Mouse (Mus musculus): ENCODE measurements around the gene Paf1. TPM values are rescaled to one million over a fixed set of nuclear protein-coding genes. Genes with fewer than 3 reads are reported as not detected.

Gene Paf1
- 87.6 and 89.7 TPM in 2 replicates for polyA plus RNA-seq (2015; fragmentation: Nextera tagmentation; extraction: Ambion mirVana)

DNA sequence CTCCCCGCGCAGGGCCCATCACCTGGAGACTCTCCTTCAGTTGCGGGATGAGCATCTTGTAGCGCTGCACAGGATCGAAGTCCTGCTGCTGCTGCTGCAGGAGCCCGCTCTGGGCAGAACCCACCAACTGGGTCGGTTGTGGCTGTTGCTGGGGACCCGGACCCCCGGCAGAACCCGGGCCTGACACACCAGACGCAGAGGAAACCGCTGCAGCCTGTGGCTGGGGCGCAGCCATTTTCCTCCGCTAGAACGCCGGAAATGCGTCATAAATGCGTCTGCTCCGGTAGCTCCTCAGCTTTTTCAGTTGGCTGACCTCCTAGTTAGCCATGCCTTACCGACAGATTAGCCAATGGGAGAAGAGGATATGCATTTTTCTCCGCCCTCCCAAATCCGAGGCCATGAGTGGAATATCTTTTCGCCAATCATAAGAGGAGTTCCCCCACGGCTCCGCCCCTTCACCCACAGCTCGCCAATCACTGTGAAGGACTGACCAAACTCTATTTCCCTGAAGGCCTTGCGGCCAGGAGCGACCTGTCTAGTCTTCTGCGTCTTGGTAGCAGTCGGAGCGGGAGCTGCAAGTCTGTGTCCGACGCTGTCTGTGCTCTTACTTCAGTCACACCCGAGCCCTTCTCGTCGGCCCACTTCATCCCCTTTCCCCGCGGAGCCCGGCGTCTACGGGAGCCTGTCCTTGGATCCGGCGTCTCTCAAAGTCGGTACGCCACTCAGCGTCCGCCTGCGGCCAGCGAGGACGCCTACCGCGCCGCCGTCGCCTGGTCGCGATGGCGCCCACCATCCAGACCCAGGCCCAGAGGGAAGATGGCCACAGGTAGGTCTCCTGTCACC, at the start of gene Paf1, which contains the start of gene Med29:
TSS of gene Paf1 (plus strand) at position 523 of the 843 bp plus-strand sequence.
TSS of gene Med29 (minus strand) at position 280 of the 843 bp plus-strand sequence.
- Histone ChIP-seq H3K9me3 (ENCODE audit: control insufficient read depth, low read length) (no peaks in the 10 kb centered on the region), H3K4me2 (ENCODE audit: low read depth, low read length) (peak within 1 kb of the TSS; percentile 86), H3K36me3 (ENCODE audit: control insufficient read depth, insufficient read depth, low read length) (peaks cover 30% of the 10 kb centered on the region), H3K27me3 (ENCODE audit: control insufficient read depth, insufficient read depth, low read depth, low read length) (no peaks in the 10 kb centered on the region), H3K4me3 (ENCODE audit: low read length) (peak within 1 kb of the TSS; percentile 61), H3K9ac (ENCODE audit: low read length) (peak within 1 kb of the TSS; percentile 84), H3K27ac (ENCODE audit: low read length) (peak within 1 kb of the TSS; percentile 67), H3K4me1 (replicated peaks; ENCODE audit: control insufficient read depth, insufficient read depth, low read length) (peaks cover 12% of the 10 kb centered on the region)
- peak; percentile 97 for ATAC-seq (ENCODE audit: low read depth)
- WGBS, result under 1% methylated on average over 58 of the region's 58 CpGs

DNA sequence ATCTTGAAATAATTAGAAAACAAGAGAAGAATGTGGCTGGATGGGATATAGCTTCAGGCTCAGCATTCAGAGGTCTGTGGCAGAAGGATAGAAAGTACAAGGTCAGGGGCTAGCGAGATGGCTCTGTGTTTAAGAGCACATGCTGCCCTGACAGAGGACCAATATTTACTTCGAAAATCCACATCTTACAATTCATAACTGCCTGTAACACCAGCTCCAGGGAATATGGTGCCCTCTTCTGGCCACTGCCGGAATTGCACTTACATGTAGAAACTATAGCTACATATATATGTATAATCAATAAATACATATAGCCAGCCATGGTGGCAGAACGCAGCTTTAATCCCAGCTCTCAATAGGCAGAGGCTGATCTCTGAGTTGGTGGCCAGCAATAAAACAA, 48.1 kb upstream of the Paf1 start:
- no peaks in the 10 kb centered on the region for H3K36me3 ChIP-seq (ENCODE audit: control insufficient read depth, insufficient read depth, low read length)
- no peaks in the 10 kb centered on the region for H3K27me3 ChIP-seq (ENCODE audit: control insufficient read depth, insufficient read depth, low read depth, low read length)
- no peak overlapping the region for H3K9ac ChIP-seq (ENCODE audit: low read length)
- H3K9me3 ChIP-seq (ENCODE audit: control insufficient read depth, low read length), result no peaks in the 10 kb centered on the region
- WGBS, result 2% methylated on average over 4 of the region's 4 CpGs
- peaks cover 2% of the 10 kb centered on the region for H3K4me1 ChIP-seq (replicated peaks; ENCODE audit: control insufficient read depth, insufficient read depth, low read length)
- no peak overlapping the region for H3K4me3 ChIP-seq (ENCODE audit: low read length)
- ATAC-seq (ENCODE audit: low read depth), result no peak
- H3K4me2 ChIP-seq (ENCODE audit: low read depth, low read length), result no peak overlapping the region
- H3K27ac ChIP-seq (ENCODE audit: low read length), result no peak overlapping the region

DNA sequence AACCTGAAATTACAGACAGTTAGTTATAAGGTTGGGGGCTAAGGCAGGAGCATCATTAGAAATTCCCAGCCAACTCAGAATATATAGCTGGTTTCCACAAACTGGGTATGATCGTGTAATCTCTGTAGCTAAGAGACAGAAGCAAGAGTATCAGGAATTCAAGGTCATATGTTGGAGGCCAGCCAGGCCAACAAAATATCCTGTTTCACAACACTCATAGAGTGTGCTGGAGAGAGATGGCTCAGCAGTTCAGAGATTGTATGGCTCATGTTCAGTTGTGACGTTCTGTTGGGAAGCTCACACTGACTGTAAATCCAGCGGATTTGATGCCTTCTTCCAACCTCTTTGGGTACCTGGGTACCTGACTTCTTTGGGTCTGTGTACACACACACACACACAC, 45.0 kb upstream of the Paf1 start:
- Histone ChIP-seq H3K36me3 (ENCODE audit: control insufficient read depth, insufficient read depth, low read length) (peaks cover 3% of the 10 kb centered on the region; the same call in 1 of the 2 replicates), H3K27me3 (ENCODE audit: control insufficient read depth, insufficient read depth, low read depth, low read length) (no peaks in the 10 kb centered on the region), H3K27ac (ENCODE audit: low read length) (no peak overlapping the region), H3K4me1 (replicated peaks; ENCODE audit: control insufficient read depth, insufficient read depth, low read length) (peaks cover 15% of the 10 kb centered on the region), H3K9me3 (ENCODE audit: control insufficient read depth, low read length) (no peaks in the 10 kb centered on the region), H3K4me3 (ENCODE audit: low read length) (no peak overlapping the region), H3K9ac (ENCODE audit: low read length) (no peak overlapping the region), H3K4me2 (ENCODE audit: low read depth, low read length) (no peak overlapping the region)
- 51% methylated on average over 3 of the region's 3 CpGs for WGBS
- no peak for ATAC-seq (ENCODE audit: low read depth)

DNA sequence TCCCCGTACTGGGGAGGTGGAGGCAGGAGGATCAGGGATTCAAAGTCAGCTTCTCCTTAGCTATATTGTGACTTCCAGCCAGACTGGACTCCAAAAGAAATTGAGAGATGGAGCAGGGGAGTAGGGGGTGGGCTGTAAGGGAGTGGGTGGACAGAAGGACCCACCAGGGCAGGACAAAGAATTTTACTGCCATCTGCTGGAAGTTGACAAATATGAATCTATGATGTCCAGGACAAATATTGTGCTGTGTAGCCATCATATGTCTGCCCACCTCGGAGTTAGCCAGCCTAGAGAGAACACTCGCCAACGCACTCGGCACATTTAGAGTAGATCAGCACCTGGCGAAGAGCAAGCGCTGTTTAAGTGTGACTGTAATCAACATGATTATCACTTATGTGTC, 44.1 kb upstream of the Paf1 start:
- Histone ChIP-seq H3K36me3 (ENCODE audit: control insufficient read depth, insufficient read depth, low read length) (peaks cover 10% of the 10 kb centered on the region), H3K4me1 (replicated peaks; ENCODE audit: control insufficient read depth, insufficient read depth, low read length) (peaks cover 15% of the 10 kb centered on the region), H3K27me3 (ENCODE audit: control insufficient read depth, insufficient read depth, low read depth, low read length) (no peaks in the 10 kb centered on the region), H3K4me2 (ENCODE audit: low read depth, low read length) (no peak overlapping the region), H3K27ac (ENCODE audit: low read length) (no peak overlapping the region), H3K9ac (ENCODE audit: low read length) (no peak overlapping the region), H3K4me3 (ENCODE audit: low read length) (no peak overlapping the region), H3K9me3 (ENCODE audit: control insufficient read depth, low read length) (no peaks in the 10 kb centered on the region)
- 74% methylated on average over 7 of the region's 7 CpGs for WGBS
- ATAC-seq (ENCODE audit: low read depth), result no peak

DNA sequence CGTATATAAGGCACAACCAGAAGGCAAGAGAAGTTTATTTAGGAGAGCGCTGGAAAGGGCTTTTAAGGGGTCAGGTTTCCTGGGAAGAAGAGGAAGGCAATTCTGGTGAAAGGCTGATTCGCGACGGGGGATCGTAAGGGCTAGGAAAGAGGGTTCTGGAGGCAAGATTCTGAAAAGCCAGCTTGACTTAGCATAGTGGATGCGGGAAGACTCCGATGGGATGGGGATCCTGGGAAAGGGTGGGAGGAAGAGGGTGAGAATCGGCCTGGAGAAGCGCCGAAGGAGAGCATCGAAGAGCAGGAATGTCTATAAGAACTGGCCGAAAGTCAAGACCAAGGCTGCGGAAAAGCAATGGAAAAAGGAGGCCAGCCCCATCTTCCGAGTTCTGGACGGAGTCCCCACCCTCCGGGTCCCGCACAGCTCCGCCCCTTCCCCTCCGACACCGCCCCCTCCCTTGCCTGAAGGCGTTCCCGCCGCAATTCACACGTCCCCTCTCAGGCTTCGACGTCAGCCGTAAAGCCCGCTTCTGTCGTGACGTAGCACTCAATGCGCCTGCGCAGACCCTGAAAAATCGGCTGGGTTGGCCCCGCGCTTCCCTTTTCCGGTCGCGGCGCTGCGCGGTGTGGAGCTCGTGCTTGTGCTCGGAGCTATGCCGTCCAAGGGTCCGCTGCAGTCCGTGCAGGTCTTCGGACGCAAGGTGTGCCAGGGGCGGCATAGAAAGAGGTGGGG, 42.4 kb upstream of the Paf1 start, which contains the start of gene Rps16:
TSS of gene Rps16 (plus strand) at position 498 of the 729 bp plus-strand sequence.
- Histone ChIP-seq H3K27me3 (ENCODE audit: control insufficient read depth, insufficient read depth, low read depth, low read length) (no peaks in the 10 kb centered on the region), H3K4me2 (ENCODE audit: low read depth, low read length) (peak within 1 kb of the TSS; percentile 90), H3K27ac (ENCODE audit: low read length) (peak within 1 kb of the TSS; percentile 91), H3K36me3 (ENCODE audit: control insufficient read depth, insufficient read depth, low read length) (peaks cover 22% of the 10 kb centered on the region), H3K4me1 (replicated peaks; ENCODE audit: control insufficient read depth, insufficient read depth, low read length) (peaks cover 15% of the 10 kb centered on the region), H3K9me3 (ENCODE audit: control insufficient read depth, low read length) (no peaks in the 10 kb centered on the region), H3K4me3 (ENCODE audit: low read length) (peak within 1 kb of the TSS; percentile 90), H3K9ac (ENCODE audit: low read length) (peak within 1 kb of the TSS; percentile 99)
- ATAC-seq (ENCODE audit: low read depth), result peak; percentile 96
- WGBS, result under 1% methylated on average over 47 of the region's 50 CpGs

DNA sequence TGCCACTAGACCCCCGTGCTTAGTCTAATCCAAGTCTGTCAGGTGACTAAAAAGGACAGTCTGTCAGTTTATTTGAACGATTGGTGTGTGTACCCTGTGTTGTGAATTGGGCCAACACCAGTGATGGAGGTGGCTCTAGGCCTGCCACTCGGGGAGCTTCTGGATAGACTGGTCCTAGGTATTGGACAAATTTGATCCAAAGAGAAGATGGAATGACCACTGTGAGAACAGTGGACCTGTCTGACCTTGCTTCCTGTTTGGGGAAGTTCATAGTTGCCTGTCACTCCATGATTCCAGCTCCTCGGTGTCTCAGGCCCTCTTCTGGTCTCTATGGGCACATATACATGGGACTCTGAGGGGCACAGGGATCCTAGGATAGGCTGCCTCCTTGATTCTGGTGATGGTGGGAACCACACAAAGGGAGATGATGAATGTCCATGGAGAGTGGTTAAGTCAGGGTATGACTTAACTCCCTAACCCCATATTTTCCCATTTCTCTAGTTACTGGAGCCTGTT, 41.0 kb upstream of the Paf1 start:
- WGBS, result 25% methylated on average over 4 of the region's 4 CpGs
- Histone ChIP-seq H3K27me3 (ENCODE audit: control insufficient read depth, insufficient read depth, low read depth, low read length) (no peaks in the 10 kb centered on the region), H3K4me3 (ENCODE audit: low read length) (peak overlapping the region; percentile 90), H3K27ac (ENCODE audit: low read length) (0 out of 2 replicates have a peak overlapping the region, but pooled peaks have one; percentile 66), H3K9ac (ENCODE audit: low read length) (peak overlapping the region; percentile 99), H3K4me2 (ENCODE audit: low read depth, low read length) (peak overlapping the region; percentile 90), H3K4me1 (replicated peaks; ENCODE audit: control insufficient read depth, insufficient read depth, low read length) (peaks cover 17% of the 10 kb centered on the region), H3K9me3 (ENCODE audit: control insufficient read depth, low read length) (no peaks in the 10 kb centered on the region), H3K36me3 (ENCODE audit: control insufficient read depth, insufficient read depth, low read length) (peaks cover 22% of the 10 kb centered on the region)
- no peak for ATAC-seq (ENCODE audit: low read depth)

DNA sequence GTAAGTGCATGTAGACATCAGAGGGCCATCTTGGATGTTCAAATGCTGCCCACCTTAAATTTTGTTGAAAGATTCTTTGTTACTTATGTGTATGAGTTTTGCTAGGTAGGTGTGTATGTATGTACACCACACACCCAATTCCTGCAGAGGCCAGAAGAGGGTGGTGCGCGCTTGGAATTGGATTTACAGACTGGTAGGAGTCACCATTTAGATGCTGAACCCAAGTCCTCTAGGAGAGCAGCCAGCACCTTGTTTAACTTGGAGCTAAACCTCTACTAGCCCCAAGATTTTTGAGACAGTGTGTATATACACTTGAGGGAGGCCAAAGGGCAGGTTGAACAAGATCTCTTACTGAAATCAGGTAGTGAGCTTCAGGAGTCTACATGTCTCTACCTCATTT, 39.5 kb upstream of the Paf1 start:
- H3K4me2 ChIP-seq (ENCODE audit: low read depth, low read length), result no peak overlapping the region
- ATAC-seq (ENCODE audit: low read depth), result no peak
- no peaks in the 10 kb centered on the region for H3K9me3 ChIP-seq (ENCODE audit: control insufficient read depth, low read length)
- H3K36me3 ChIP-seq (ENCODE audit: control insufficient read depth, insufficient read depth, low read length), result peaks cover 22% of the 10 kb centered on the region
- H3K9ac ChIP-seq (ENCODE audit: low read length), result no peak overlapping the region
- no peak overlapping the region for H3K4me3 ChIP-seq (ENCODE audit: low read length)
- H3K27ac ChIP-seq (ENCODE audit: low read length), result no peak overlapping the region
- peaks cover 33% of the 10 kb centered on the region for H3K4me1 ChIP-seq (replicated peaks; ENCODE audit: control insufficient read depth, insufficient read depth, low read length)
- 95% methylated on average over 2 of the region's 2 CpGs for WGBS
- H3K27me3 ChIP-seq (ENCODE audit: control insufficient read depth, insufficient read depth, low read depth, low read length), result no peaks in the 10 kb centered on the region

DNA sequence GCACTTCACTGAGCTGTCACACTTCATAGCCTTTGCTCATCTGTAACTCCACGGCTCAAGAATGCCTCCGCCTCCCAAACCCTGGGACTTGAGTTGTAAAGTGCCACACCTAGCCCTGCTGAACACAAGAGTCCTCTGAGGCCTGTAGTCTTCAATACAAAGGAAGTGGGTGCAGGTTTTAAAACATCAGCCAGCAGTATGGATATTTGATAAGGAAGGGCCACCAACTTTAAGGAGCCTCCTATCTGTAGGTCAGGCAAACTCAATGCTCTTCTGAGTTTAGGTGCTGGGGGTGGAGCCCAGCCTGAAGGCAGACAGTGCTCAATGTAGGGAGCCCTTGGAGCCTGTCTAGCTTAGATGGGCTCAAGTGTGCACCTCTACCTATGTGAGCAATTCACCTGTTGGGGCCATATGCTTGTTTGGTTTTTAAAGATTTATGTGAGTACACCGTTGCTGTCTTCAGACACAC, 38.6 kb upstream of the Paf1 start:
- WGBS, result 79% methylated on average over 3 of the region's 3 CpGs

DNA sequence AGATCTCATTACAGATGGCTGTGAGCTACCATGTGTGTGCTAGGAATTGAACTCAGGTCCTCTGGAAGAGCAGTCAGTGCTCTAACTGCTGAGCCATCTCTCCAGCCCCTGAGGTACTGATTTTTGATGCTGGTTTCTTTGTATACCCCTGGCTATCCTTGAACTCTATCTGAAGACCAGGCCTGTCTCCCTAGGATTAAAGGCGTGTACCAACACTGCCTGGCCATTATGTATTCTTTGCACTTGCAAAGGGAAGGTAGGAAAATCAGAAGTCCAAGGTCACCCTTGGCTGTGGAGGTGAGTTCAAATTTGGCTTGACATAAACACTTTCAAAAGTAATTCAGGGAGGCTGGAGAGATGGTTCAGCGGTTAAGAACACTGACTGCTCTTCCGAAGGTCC, 38.2 kb upstream of the Paf1 start:
- H3K27ac ChIP-seq (ENCODE audit: low read length), result no peak overlapping the region
- no peaks in the 10 kb centered on the region for H3K9me3 ChIP-seq (ENCODE audit: control insufficient read depth, low read length)
- no peak for ATAC-seq (ENCODE audit: low read depth)
- H3K9ac ChIP-seq (ENCODE audit: low read length), result no peak overlapping the region
- no peak overlapping the region for H3K4me3 ChIP-seq (ENCODE audit: low read length)
- WGBS, result 94% methylated on average over 3 of the region's 3 CpGs
- peaks cover 39% of the 10 kb centered on the region for H3K4me1 ChIP-seq (replicated peaks; ENCODE audit: control insufficient read depth, insufficient read depth, low read length)
- H3K36me3 ChIP-seq (ENCODE audit: control insufficient read depth, insufficient read depth, low read length), result peaks cover 27% of the 10 kb centered on the region
- no peak overlapping the region for H3K4me2 ChIP-seq (ENCODE audit: low read depth, low read length)
- H3K27me3 ChIP-seq (ENCODE audit: control insufficient read depth, insufficient read depth, low read depth, low read length), result no peaks in the 10 kb centered on the region

More for the DNA sequence above, 38.6 kb upstream of the Paf1 start:
- H3K27me3 ChIP-seq (ENCODE audit: control insufficient read depth, insufficient read depth, low read depth, low read length), result no peaks in the 10 kb centered on the region
- H3K9me3 ChIP-seq (ENCODE audit: control insufficient read depth, low read length), result no peaks in the 10 kb centered on the region
- H3K4me1 ChIP-seq (replicated peaks; ENCODE audit: control insufficient read depth, insufficient read depth, low read length), result peaks cover 41% of the 10 kb centered on the region
- H3K4me2 ChIP-seq (ENCODE audit: low read depth, low read length), result no peak overlapping the region
- no peak overlapping the region for H3K9ac ChIP-seq (ENCODE audit: low read length)
- H3K27ac ChIP-seq (ENCODE audit: low read length), result no peak overlapping the region
- peaks cover 23% of the 10 kb centered on the region for H3K36me3 ChIP-seq (ENCODE audit: control insufficient read depth, insufficient read depth, low read length)
- ATAC-seq (ENCODE audit: low read depth), result no peak
- H3K4me3 ChIP-seq (ENCODE audit: low read length), result no peak overlapping the region
